Comparison of ENCODE assay signal across 7 mouse cellular contexts in genomic region chr7:98692761-98693546, GRCm38 (mm10). TPM values are rescaled to one million over a fixed set of nuclear protein-coding genes. Genes with fewer than 3 reads are reported as not detected.
DNase-seq lines count a peak whose midpoint lies in the region; ATAC-seq and TF ChIP-seq lines count a peak whose summit lies in the region.

No protein-coding gene starts in this region.

- no peaks in the 10 kb centered on the region for H3K4me1 ChIP-seq in midbrain, embryonic 11.5 days (ENCODE audit: control insufficient read depth, insufficient read depth, low read length)
- H3K4me1 ChIP-seq in midbrain, postnatal 0 days (ENCODE audit: insufficient read depth, low read length), result no peaks in the 10 kb centered on the region
- no peaks in the 10 kb centered on the region for H3K4me1 ChIP-seq in stomach, embryonic 14.5 days (ENCODE audit: control insufficient read depth, insufficient read depth, low read length)

- ATAC-seq in midbrain, embryonic 11.5 days (ENCODE audit: low FRiP score), result no peak
- ATAC-seq in midbrain, postnatal 0 days (ENCODE audit: low FRiP score), result no peak
- ATAC-seq in stomach, embryonic 14.5 days (ENCODE audit: insufficient number of reproducible peaks, insufficient read depth, low FRiP score, low read depth), result no peak

- no peaks in the 10 kb centered on the region for H3K36me3 ChIP-seq in midbrain, embryonic 11.5 days (ENCODE audit: control insufficient read depth, insufficient read depth, low read length)
- H3K36me3 ChIP-seq in midbrain, postnatal 0 days (ENCODE audit: insufficient read depth, low read length), result no peaks in the 10 kb centered on the region
- no peaks in the 10 kb centered on the region for H3K36me3 ChIP-seq in stomach, embryonic 14.5 days (ENCODE audit: control insufficient read depth, insufficient read depth, low read length)

- no peak overlapping the region for H3K4me3 ChIP-seq in midbrain, embryonic 11.5 days (ENCODE audit: low read depth, low read length)
- no peak overlapping the region for H3K4me3 ChIP-seq in midbrain, postnatal 0 days (ENCODE audit: low read depth, low read length)
- no peak overlapping the region for H3K4me3 ChIP-seq in stomach, embryonic 14.5 days (ENCODE audit: low read depth, low read length)

- no peaks in the 10 kb centered on the region for H3K9me3 ChIP-seq in midbrain, embryonic 11.5 days (ENCODE audit: control insufficient read depth, low read length)
- no peaks in the 10 kb centered on the region for H3K9me3 ChIP-seq in midbrain, postnatal 0 days (ENCODE audit: low read length)
- H3K9me3 ChIP-seq in stomach, embryonic 14.5 days (ENCODE audit: control insufficient read depth, low read depth, low read length), result no peaks in the 10 kb centered on the region

- DNase-seq in midbrain, embryonic 11.5 days (ENCODE audit: low spot score, missing footprints), result peak; percentile 78
- no peak for DNase-seq in midbrain, postnatal 0 days (ENCODE audit: low spot score)
- peak; percentile 22 for DNase-seq in gastrocnemius, postnatal 25 days
- peak; percentile 57 to 66 for DNase-seq in kidney, adult 8-10 months
- no peak for DNase-seq in frontal cortex, adult 2 months (ENCODE audit: extremely low spot score in 1 of 2, low spot score in 1 of 2)
- no peak for DNase-seq in urinary bladder, postnatal 10 days (ENCODE audit: low spot score)

- TF ChIP-seq CTCF in midbrain, postnatal 0 days (IDR thresholded peaks at IDR 0.05), result no peak

- no peaks in the 10 kb centered on the region for H3K27me3 ChIP-seq in midbrain, embryonic 11.5 days (ENCODE audit: control insufficient read depth, insufficient read depth, low read length)
- no peaks in the 10 kb centered on the region for H3K27me3 ChIP-seq in midbrain, postnatal 0 days (ENCODE audit: insufficient read depth, low read length)
- no peaks in the 10 kb centered on the region for H3K27me3 ChIP-seq in stomach, embryonic 14.5 days (ENCODE audit: control insufficient read depth, insufficient read depth, low read length)

- no peak overlapping the region for H3K4me2 ChIP-seq in midbrain, embryonic 11.5 days
- no peak overlapping the region for H3K4me2 ChIP-seq in midbrain, postnatal 0 days (ENCODE audit: low read depth, low read length, poor library complexity, severe bottlenecking)
- peak overlapping the region; percentile 12; the same call in 1 of the 2 replicates for H3K4me2 ChIP-seq in stomach, embryonic 14.5 days (replicated peaks; ENCODE audit: low read depth, low read length)

- H3K9ac ChIP-seq in midbrain, embryonic 11.5 days (ENCODE audit: low read length), result no peak overlapping the region
- H3K9ac ChIP-seq in midbrain, postnatal 0 days (replicated peaks; ENCODE audit: low read length, poor library complexity, severe bottlenecking), result no peak overlapping the region
- H3K9ac ChIP-seq in stomach, embryonic 14.5 days (replicated peaks; ENCODE audit: low read depth, low read length), result no peak overlapping the region

- 54% methylated on average over 24 of the region's 24 CpGs for WGBS in midbrain, embryonic 11.5 days
- WGBS in midbrain, postnatal 0 days, result 52% methylated on average over 24 of the region's 24 CpGs
- WGBS in stomach, embryonic 14.5 days, result 36% methylated on average over 24 of the region's 24 CpGs

- no peak overlapping the region for H3K27ac ChIP-seq in midbrain, embryonic 11.5 days (ENCODE audit: low read depth, low read length)
- no peak overlapping the region for H3K27ac ChIP-seq in midbrain, postnatal 0 days (ENCODE audit: low read depth, low read length)
- no peak overlapping the region for H3K27ac ChIP-seq in stomach, embryonic 14.5 days (ENCODE audit: low read length)

RNA-seq across cellular contexts. Expression of gene Thap12, which starts 9.9 kb away (rescaled TPM):
- 91.3 and 95.2 TPM in 2 replicates for polyA plus RNA-seq in midbrain, embryonic 11.5 days (2014; fragmentation: Nextera tagmentation; extraction: Ambion mirVana)
- 64.2 and 67.3 TPM in 2 replicates for total RNA-seq in midbrain, postnatal 0 days (2014; rRNA removed)
- 43.0 and 49.1 TPM in 2 replicates for polyA plus RNA-seq in midbrain, postnatal 0 days (2015; fragmentation: Nextera tagmentation; extraction: Ambion mirVana)
- total RNA-seq in gastrocnemius, postnatal 25 days (2021), result 100 to 1,000 TPM in 1 of 2 experiments, 10 to 100 TPM in 1; 80.3 to 106 TPM
- polyA plus RNA-seq in stomach, embryonic 14.5 days (2014; fragmentation: Nextera tagmentation; extraction: Ambion mirVana), result 55.9 and 61.7 TPM in 2 replicates
- 43.7 and 45.4 TPM in 2 replicates for polyA plus RNA-seq in frontal cortex, adult 2 months (2012; rRNA removed)

RNA-seq across cellular contexts. Expression of gene Emsy, which starts 36.4 kb away (rescaled TPM):
- polyA plus RNA-seq in midbrain, embryonic 11.5 days (2014; fragmentation: Nextera tagmentation; extraction: Ambion mirVana), result 65.4 and 67.9 TPM in 2 replicates
- total RNA-seq in midbrain, postnatal 0 days (2014; rRNA removed), result 36.0 and 43.0 TPM in 2 replicates
- polyA plus RNA-seq in midbrain, postnatal 0 days (2015; fragmentation: Nextera tagmentation; extraction: Ambion mirVana), result 25.8 and 26.6 TPM in 2 replicates
- total RNA-seq in gastrocnemius, postnatal 25 days (2021), result 10 to 100 TPM; 18.6 to 19.3 TPM
- polyA plus RNA-seq in stomach, embryonic 14.5 days (2014; fragmentation: Nextera tagmentation; extraction: Ambion mirVana), result 42.4 and 46.0 TPM in 2 replicates
- polyA plus RNA-seq in frontal cortex, adult 2 months (2012; rRNA removed), result 52.1 and 55.5 TPM in 2 replicates

Comparison
In these comparisons a context has a peak if more than half of its experiments do, and no peak if none do; other contexts are left out.
1. DNase-seq: peak in midbrain, embryonic 11.5 days (single experiment), gastrocnemius, postnatal 25 days (single experiment) and kidney, adult 8-10 months (2 of 2); none in midbrain, postnatal 0 days (single experiment), frontal cortex, adult 2 months (0 of 2) and urinary bladder, postnatal 10 days (single experiment).